Mouse (Mus musculus) small intestine, adult 2 months (tissue): Measurements from ENCODE around the gene Islr2.

Source experiments
- CTCF ChIP-seq: fragments of 200-500 bp; IDR thresholded peaks from 2 replicates; pipeline ENCODE4 v1.5.1; 2012; ENCODE audit warnings: low read depth, mild to moderate bottlenecking, control low read depth, inconsistent platforms, low read length, moderate library complexity, mixed read lengths; ENCODE audit not compliant: insufficient replicate concordance, insufficient read length; ENCODE audit errors: extremely low read depth
- POLR2A ChIP-seq: fragments of 200-500 bp; IDR thresholded peaks from 2 replicates; pipeline ENCODE4 v1.6.1; 2012; ENCODE audit warnings: low read depth, mild to moderate bottlenecking, control low read depth, inconsistent platforms, low read length, moderate library complexity

DNA sequence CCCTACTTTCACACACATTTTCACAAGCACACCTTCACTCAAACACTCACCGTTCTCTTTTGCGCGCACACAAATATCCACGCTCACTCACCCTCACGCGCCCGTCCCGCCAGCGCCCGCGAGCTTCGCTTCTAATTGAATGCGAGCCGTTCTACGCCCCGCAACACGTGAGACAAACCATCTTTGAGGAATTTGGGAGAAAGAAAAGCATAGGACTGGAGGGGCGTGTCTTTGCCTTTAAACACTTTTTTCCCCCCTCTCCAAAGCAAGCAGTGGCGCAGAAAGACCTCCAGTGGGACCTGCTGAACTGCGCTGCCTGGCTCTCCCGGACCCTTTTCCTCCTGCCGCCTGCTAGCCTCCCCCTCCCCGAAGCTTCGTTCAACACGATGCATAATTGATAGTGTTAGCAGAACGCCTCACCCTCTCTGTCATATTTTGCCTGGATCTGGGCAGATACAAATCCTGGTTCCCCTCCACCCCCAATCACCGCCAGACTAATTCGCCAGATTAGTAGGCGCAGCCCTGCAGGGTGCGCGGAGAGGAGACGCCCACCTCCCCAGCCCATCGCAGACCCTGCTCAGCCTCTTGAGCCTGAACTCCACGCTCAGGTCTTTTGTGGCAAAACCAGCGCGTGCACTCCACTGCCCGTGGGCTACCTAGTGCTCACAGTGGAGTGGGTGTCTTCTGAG lies 2.1 kb downstream of the Islr2 start:
- TF ChIP-seq POLR2A (no peak), CTCF (no peak)
